Mouse (Mus musculus) liver, embryonic 14.5 days (tissue): Measurements from ENCODE around the gene Med12l. TPM values are rescaled to one million over a fixed set of nuclear protein-coding genes. Genes with fewer than 3 reads are reported as not detected.

ENCODE experiments used
- ATAC-seq: fragments of 200-750 bp; cut with Nextera tagmentation; 2 replicates; pipeline ENCODE4 v1.8.0; 2017; ENCODE audit warnings: moderate number of reproducible peaks, mild to moderate bottlenecking, moderate library complexity; ENCODE audit not compliant: insufficient read depth
- DNase-seq, 3 experiments: peaks; one replicate each; pipeline ENCODE4 v3.0.0-alpha.2; 2012 to 2013; ENCODE audit warnings: low read depth in 3 of 3, low spot score in 3 of 3
- H3K27ac ChIP-seq: fragments of 300-500 bp; sonication (generic); 2 replicates; pipeline ENCODE4 v1.5.1; 2014; ENCODE audit warnings: moderate library complexity, mild to moderate bottlenecking, control low read depth, inconsistent platforms
- H3K27me3 ChIP-seq: fragments of 300-500 bp; sonication (generic); 2 replicates; pipeline ENCODE4 v1.6.1; 2014; ENCODE audit warnings: mild to moderate bottlenecking, low read length, moderate library complexity; ENCODE audit not compliant: control insufficient read depth, insufficient read depth
- H3K36me3 ChIP-seq: fragments of 300-500 bp; sonication (generic); replicated peaks from 2 replicates; pipeline ENCODE4 v1.6.1; 2014; ENCODE audit warnings: low read depth; ENCODE audit not compliant: control insufficient read depth, insufficient read depth
- H3K4me1 ChIP-seq, 2 experiments: fragments of 200-500 bp in 1 of 2; fragments of 300-500 bp in 1 of 2; sonication (generic) in 1 of 2; replicated peaks; 2 replicates each; pipeline ENCODE4 v1.6.1; 2012 to 2014; ENCODE audit warnings: antibody characterized with exemption in 1 of 2, inconsistent platforms in 1 of 2, low read length in 1 of 2; ENCODE audit not compliant: control insufficient read depth in 2 of 2, insufficient read depth in 2 of 2
- H3K4me2 ChIP-seq: fragments of 300-500 bp; sonication (generic); 2 replicates; pipeline ENCODE4 v1.6.1; 2014; ENCODE audit warnings: low read depth, mild to moderate bottlenecking, control low read depth, moderate library complexity
- H3K4me3 ChIP-seq, 2 experiments: fragments of 200-500 bp in 1 of 2; fragments of 300-500 bp in 1 of 2; sonication (generic) in 1 of 2; 2 replicates each; pipeline ENCODE4 v1.5.1; 2012 to 2014; ENCODE audit warnings: low read depth in 2 of 2, low read length in 2 of 2, mild to moderate bottlenecking in 2 of 2, control low read depth in 1 of 2, inconsistent platforms in 1 of 2, moderate library complexity in 1 of 2; ENCODE audit not compliant: insufficient read depth in 1 of 2
- H3K9ac ChIP-seq: fragments of 300-500 bp; sonication (generic); replicated peaks from 2 replicates; pipeline ENCODE4 v1.6.1; 2014; ENCODE audit warnings: mild to moderate bottlenecking, control low read depth, moderate library complexity
- H3K9me3 ChIP-seq: fragments of 300-500 bp; sonication (generic); 2 replicates; pipeline ENCODE4 v1.6.1; 2016; ENCODE audit warnings: low read length, mixed read lengths; ENCODE audit not compliant: control insufficient read depth
- CTCF ChIP-seq: IDR thresholded peaks from 2 replicates; pipeline ENCODE4 v1.5.1; 2016; ENCODE audit warnings: antibody characterized with exemption, low read depth, control low read depth
- EP300 ChIP-seq: IDR thresholded peaks from 2 replicates; pipeline ENCODE4 v1.6.1; 2016; ENCODE audit warnings: antibody characterized with exemption, low read depth
- WGBS: fragments of 180-500 bp; shearing (Covaris S2); extraction: QIAGEN DNeasy Blood & Tissue Kit; methylation state at CpG from one replicate; pipeline ENCODE4 v1.1.7; 2014; ENCODE audit not compliant: insufficient replicate concordance; 5-methylcytosine and 5-hydroxymethylcytosine counted together
- polyA plus RNA-seq, 2 experiments: library from polyadenylated mRNA; depleted of rRNA in 1 of 2; stranded (reverse) in 1 of 2; unstranded in 1 of 2; fragments of >200 nt; fragmentation: Nextera tagmentation in 1 of 2; extraction: Ambion mirVana in 1 of 2; gene quantifications; 2 replicates each; pipeline versions ENCODE4 v1.2.1 to v1.2.3; 2012 to 2014

Med12l gene
- polyA plus RNA-seq, 2 experiments: 0.57 to 0.63 TPM

DNA sequence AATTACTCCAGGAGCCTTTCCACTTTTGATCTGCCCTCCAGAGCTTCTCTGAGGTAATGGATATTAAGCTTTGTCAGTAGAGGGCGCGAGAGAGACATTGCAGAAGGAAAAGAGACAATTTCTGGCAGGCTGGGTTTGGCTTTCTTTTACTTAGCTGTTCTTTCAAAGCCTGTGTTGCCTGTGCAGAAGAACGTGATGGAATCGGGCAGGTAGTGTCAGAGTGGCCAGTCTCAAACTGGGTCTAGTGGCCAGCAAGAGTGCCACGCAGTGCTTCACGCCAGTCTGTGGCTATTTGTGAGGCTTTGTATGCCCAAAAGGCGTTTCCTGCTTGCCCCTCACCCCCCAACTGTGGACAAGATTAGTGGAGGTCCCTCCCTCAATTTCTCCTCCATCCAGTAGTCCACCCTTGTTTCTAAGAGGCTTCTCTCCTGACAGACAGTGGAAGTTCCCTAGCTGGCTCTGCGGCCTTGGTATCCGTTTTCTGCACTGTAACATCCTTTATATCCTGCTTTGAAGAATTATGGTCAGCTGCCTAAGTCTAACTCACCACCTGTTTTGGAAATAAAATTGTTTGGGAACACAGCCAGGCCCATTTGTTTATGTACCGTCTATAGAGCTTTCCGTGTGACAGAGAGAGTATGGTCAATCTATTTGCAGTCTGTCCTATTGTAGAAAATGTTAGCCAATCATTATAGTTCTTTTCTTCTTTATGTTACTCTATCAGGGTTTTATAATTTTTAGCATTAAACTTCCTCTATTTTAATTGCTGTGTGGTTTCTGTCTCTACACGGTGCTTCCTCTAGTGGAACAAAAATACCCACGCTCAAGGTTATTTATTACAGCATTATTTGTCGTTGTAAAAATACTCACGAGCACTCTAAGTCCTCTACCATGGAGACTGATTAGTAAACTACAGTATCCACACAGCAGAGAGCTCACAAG lies 22.5 kb upstream of the Med12l start:
- H3K27ac ChIP-seq: no peak overlapping the region
- peak overlapping the region; percentile 28; the same call in 1 of the 2 replicates for H3K4me2 ChIP-seq
- TF ChIP-seq CTCF: peak; percentile 67
- no peak for TF ChIP-seq EP300
- H3K9ac ChIP-seq: no peak overlapping the region
- H3K9me3 ChIP-seq: no peaks in the 10 kb centered on the region
- no peak overlapping the region for H3K4me3 ChIP-seq
- no peak for ATAC-seq
- H3K4me1 ChIP-seq: 0 out of 4 replicates have a peak, but pooled peaks cover 0 to 3% of the 10 kb centered on the region in 2 experiments
- 13% methylated on average over 15 of the region's 15 CpGs for WGBS
- no peaks in the 10 kb centered on the region for H3K36me3 ChIP-seq
- H3K27me3 ChIP-seq: no peaks in the 10 kb centered on the region
- DNase-seq: peak; percentile 34 to 50 (median 34)

DNA sequence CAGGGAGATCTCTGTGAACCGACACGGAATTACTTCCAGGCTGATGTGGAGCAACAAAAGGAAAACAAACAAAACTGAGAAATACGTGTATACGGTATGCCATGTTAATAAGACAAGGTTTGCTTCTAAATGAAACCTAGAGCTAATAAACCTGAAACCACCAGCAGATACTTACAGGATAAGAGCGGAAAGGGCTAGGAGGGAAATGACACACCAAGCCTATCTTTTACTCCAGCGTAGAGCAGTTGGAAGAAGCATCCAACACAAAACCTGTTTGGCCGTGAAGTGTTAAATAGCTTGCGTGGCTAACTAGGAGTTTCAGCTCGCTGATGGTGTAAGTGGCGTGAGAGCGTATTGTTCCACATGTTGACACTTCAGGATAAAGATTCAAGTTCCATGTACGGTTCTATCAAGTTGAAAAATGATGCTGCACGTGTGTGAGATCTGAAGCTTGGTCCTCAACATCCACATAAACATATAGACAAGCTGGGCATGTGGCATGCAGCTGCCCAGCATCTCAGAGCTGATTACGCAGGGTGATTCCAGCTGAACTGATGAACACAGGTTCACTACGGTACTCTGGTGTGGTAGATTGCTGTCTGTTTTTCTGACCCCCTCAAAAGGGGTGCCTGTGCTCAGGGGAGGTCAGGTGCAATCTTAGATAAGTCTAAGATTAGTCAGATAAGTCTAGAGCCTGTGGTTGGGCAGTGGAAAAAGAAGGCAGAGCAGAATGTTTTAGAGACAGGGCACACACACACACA lies 21.6 kb upstream of the Med12l start:
- H3K9me3 ChIP-seq: no peaks in the 10 kb centered on the region
- no peak overlapping the region for H3K9ac ChIP-seq
- DNase-seq: no peak
- H3K27me3 ChIP-seq: no peaks in the 10 kb centered on the region
- ATAC-seq: no peak
- no peak overlapping the region for H3K27ac ChIP-seq
- TF ChIP-seq CTCF (no peak), EP300 (no peak)
- no peak overlapping the region for H3K4me3 ChIP-seq
- WGBS: 44% methylated on average over 15 of the region's 15 CpGs
- H3K36me3 ChIP-seq: no peaks in the 10 kb centered on the region
- H3K4me2 ChIP-seq: no peak overlapping the region
- 0 out of 4 replicates have a peak, but pooled peaks cover 0 to 3% of the 10 kb centered on the region in 2 experiments for H3K4me1 ChIP-seq

DNA sequence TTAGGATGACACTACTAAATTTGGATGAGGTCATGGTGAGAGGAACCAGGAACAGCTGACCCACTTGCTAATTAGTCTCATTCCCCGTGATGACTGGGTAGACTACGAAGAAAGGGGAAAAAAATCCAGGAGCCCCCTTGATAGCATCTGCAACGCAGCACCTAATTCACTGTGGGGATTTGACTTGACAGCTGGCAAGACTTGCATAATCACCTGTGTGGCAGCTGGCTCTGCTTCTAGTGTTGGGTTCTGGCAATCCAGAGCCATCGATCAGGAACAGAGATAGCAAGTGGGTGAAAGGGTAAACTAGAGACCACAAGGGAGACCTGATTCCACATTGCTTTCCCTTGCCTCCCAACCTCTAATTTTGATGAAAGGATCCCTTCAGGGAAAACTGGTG lies 19.8 kb upstream of the Med12l start:
- TF ChIP-seq EP300 (no peak), CTCF (no peak)
- H3K27me3 ChIP-seq: no peaks in the 10 kb centered on the region
- H3K9me3 ChIP-seq: no peaks in the 10 kb centered on the region
- no peak overlapping the region for H3K4me2 ChIP-seq
- H3K27ac ChIP-seq: no peak overlapping the region
- no peaks in the 10 kb centered on the region for H3K36me3 ChIP-seq
- WGBS: 45% methylated on average over 4 of the region's 4 CpGs
- ATAC-seq: no peak
- DNase-seq: no peak
- H3K9ac ChIP-seq: no peak overlapping the region
- no peak overlapping the region for H3K4me3 ChIP-seq
- H3K4me1 ChIP-seq: 0 out of 4 replicates have a peak, but pooled peaks cover 0 to 3% of the 10 kb centered on the region in 2 experiments

DNA sequence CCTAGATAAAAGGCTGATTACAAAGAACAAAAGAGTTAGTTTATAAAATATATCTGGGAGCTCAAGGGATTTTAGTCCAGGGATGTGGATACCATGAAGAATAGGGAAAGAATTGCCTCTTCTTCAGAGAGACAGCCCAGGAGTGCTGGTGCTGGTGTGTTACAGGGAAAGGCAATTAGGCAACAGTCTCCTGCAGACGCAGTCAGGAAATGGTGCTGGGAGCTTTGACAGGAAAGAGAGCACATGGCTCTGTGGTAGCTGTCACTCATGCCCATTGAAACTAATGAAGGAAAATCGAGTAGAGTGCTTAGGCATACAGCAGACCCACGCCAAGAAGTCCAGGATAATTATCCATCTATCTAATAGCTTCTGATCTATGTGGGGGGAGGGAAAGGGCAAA lies 16.3 kb upstream of the Med12l start:
- Histone ChIP-seq H3K27me3 (no peaks in the 10 kb centered on the region), H3K36me3 (no peaks in the 10 kb centered on the region), H3K4me2 (no peak overlapping the region), H3K9ac (no peak overlapping the region), H3K27ac (no peak overlapping the region), H3K4me3 (no peak overlapping the region), H3K9me3 (no peaks in the 10 kb centered on the region), H3K4me1 (no peaks in the 10 kb centered on the region)
- ATAC-seq (no peak), DNase-seq (no peak)
- no peak for TF ChIP-seq EP300
- no peak for TF ChIP-seq CTCF
- WGBS: 10% methylated on average over 3 of the region's 3 CpGs

DNA sequence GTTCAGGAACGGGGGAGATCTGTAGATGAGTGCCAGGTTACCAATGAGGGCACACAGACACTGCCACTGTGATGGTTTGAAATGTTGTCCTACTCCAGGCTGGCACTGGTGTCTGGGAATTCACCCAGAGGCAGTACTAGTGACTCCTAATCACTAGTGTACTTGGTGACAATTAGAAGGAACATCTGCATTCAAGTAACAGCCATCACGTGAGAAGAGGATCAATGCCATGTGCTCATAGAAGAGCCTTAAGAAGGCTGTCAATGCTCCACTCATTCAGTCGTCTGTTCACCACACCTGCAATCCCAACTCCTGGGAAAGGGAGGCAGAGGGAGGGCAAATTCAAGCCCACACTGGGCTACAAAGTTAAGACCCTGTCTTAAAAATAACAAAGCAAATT lies 15.1 kb upstream of the Med12l start:
- no peaks in the 10 kb centered on the region for H3K9me3 ChIP-seq
- no peak overlapping the region for H3K9ac ChIP-seq
- ATAC-seq (no peak), DNase-seq (no peak)
- WGBS: 45% methylated on average over 3 of the region's 3 CpGs
- no peaks in the 10 kb centered on the region for H3K27me3 ChIP-seq
- TF ChIP-seq CTCF: no peak
- no peak for TF ChIP-seq EP300
- no peak overlapping the region for H3K4me2 ChIP-seq
- H3K4me1 ChIP-seq: no peaks in the 10 kb centered on the region
- H3K36me3 ChIP-seq: no peaks in the 10 kb centered on the region
- no peak overlapping the region for H3K27ac ChIP-seq
- H3K4me3 ChIP-seq: no peak overlapping the region
